Mouse (Mus musculus) spleen, adult 2 months (tissue): ENCODE results near the gene Phf10.

Source experiments
- CTCF ChIP-seq: fragments of 200-500 bp; IDR thresholded peaks from 2 replicates; pipeline ENCODE4 v1.5.1; 2011; ENCODE audit warnings: mild to moderate bottlenecking, inconsistent platforms; ENCODE audit not compliant: insufficient read depth, insufficient read length, insufficient replicate concordance; ENCODE audit errors: extremely low read depth
- POLR2A ChIP-seq: fragments of 200-500 bp; IDR thresholded peaks from 2 replicates; pipeline ENCODE4 v1.6.1; 2011; ENCODE audit warnings: low read depth, low read length, inconsistent platforms

GRCm38 (mm10) chr17:14944551-14944950, 16.5 kb downstream of the Phf10 start:
- TF ChIP-seq CTCF (no peak), POLR2A (no peak)
